Mouse (Mus musculus): Measurements from ENCODE around the gene Sec16b. TPM values are rescaled to one million over a fixed set of nuclear protein-coding genes. Genes with fewer than 3 reads are reported as not detected.

The Sec16b gene
- polyA plus RNA-seq, 1 experiment from 2014 or later: 0.63 TPM

GRCm38 (mm10) chr1:157518111-157518523, 11.6 kb downstream of the Sec16b start:
- Histone ChIP-seq H3K27me3 (ENCODE audit: poor library complexity, severe bottlenecking) (no peaks in the 10 kb centered on the region), H3K36me3 (replicated peaks) (no peaks in the 10 kb centered on the region), H3K27ac (no peak overlapping the region), H3K4me3 (no peak overlapping the region), H3K9me3 (no peaks in the 10 kb centered on the region), H3K4me1 (no peaks in the 10 kb centered on the region)
- 85% methylated on average over 4 of the region's 4 CpGs for WGBS
- no peak for DNase-seq (ENCODE audit: extremely low spot score, low spot score)

- H3K27ac ChIP-seq: no peak overlapping the region
- H3K36me3 ChIP-seq (replicated peaks): no peaks in the 10 kb centered on the region
- no peaks in the 10 kb centered on the region for H3K9me3 ChIP-seq
- no peak for DNase-seq (ENCODE audit: extremely low spot score, low spot score)
- WGBS: 89% methylated on average over 2 of the region's 2 CpGs
- H3K27me3 ChIP-seq (ENCODE audit: poor library complexity, severe bottlenecking): no peaks in the 10 kb centered on the region
- H3K4me3 ChIP-seq: no peak overlapping the region
- no peaks in the 10 kb centered on the region for H3K4me1 ChIP-seq
These were observed 12.9 kb downstream of the Sec16b start for GRCm38 (mm10) chr1:157519396-157519795.

DNA sequence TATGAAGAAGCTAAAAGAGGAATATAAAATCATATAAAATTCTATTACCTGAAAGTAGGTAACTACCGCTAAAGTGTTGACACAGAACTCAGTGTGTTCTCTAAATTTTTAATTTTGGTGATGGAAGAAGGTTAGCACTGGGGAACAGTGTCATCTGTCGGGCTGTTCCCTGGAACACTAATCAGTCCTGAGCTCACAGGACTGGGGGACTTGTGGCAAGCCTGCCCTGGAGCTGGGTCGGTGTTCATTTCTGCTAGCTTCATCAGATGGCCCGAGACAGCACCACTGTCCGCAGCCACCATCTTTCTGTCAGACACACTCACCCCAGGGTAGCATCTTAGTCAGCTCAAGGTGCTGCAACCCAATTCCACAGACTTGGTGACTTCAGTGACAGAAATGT, 15.8 kb downstream of the Sec16b start:
- no peak overlapping the region for H3K27ac ChIP-seq
- H3K4me1 ChIP-seq: no peaks in the 10 kb centered on the region
- no peaks in the 10 kb centered on the region for H3K9me3 ChIP-seq
- WGBS: 94% methylated on average over 5 of the region's 5 CpGs
- no peak for DNase-seq (ENCODE audit: extremely low spot score, low spot score)
- no peak overlapping the region for H3K4me3 ChIP-seq
- H3K27me3 ChIP-seq (ENCODE audit: poor library complexity, severe bottlenecking): no peaks in the 10 kb centered on the region
- no peaks in the 10 kb centered on the region for H3K36me3 ChIP-seq (replicated peaks)

GRCm38 (mm10) chr1:157524775-157525174, 18.2 kb downstream of the Sec16b start:
- no peak overlapping the region for H3K4me3 ChIP-seq
- no peaks in the 10 kb centered on the region for H3K9me3 ChIP-seq
- 93% methylated on average over 7 of the region's 7 CpGs for WGBS
- no peaks in the 10 kb centered on the region for H3K4me1 ChIP-seq
- H3K27ac ChIP-seq: no peak overlapping the region
- DNase-seq (ENCODE audit: extremely low spot score, low spot score): no peak
- no peaks in the 10 kb centered on the region for H3K36me3 ChIP-seq (replicated peaks)
- H3K27me3 ChIP-seq (ENCODE audit: poor library complexity, severe bottlenecking): no peaks in the 10 kb centered on the region

DNA sequence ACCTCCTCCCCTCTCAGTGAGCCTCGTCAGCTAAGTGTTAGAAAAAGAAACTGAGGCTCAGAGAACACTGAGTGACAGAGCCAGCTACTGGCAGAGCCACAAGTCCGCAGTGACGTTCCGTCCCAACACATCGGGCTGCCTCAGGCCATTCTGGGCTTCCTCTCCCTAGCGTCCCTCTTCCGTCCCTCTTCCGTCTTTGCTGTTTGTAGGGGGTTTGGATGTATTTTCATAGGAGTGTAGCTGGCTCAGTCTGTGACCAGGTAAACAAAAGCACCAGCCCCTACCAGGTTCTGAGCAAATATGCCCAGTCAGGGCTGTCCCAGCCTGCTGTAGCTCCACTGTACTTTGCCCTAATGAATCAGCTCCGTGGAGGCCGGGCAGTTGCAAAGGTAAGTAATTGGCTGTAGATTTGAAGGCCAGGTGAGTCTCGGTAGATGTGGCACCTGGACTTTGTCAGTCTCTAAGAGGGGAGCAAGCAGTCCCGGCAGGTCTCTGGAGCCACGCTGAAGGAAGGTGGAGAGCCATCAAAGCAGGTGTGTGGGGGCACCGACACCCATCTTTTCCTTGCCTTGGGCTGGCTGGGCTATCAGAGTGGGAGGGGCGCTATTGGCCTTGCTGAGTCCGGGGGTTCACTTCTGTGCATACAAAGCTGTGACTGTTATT, 19.3 kb downstream of the Sec16b start:
- Histone ChIP-seq H3K9me3 (no peaks in the 10 kb centered on the region), H3K36me3 (replicated peaks) (no peaks in the 10 kb centered on the region), H3K4me3 (no peak overlapping the region), H3K4me1 (no peaks in the 10 kb centered on the region), H3K27me3 (ENCODE audit: poor library complexity, severe bottlenecking) (no peaks in the 10 kb centered on the region), H3K27ac (no peak overlapping the region)
- 89% methylated on average over 16 of the region's 16 CpGs for WGBS
- no peak for DNase-seq (ENCODE audit: extremely low spot score, low spot score)

DNA sequence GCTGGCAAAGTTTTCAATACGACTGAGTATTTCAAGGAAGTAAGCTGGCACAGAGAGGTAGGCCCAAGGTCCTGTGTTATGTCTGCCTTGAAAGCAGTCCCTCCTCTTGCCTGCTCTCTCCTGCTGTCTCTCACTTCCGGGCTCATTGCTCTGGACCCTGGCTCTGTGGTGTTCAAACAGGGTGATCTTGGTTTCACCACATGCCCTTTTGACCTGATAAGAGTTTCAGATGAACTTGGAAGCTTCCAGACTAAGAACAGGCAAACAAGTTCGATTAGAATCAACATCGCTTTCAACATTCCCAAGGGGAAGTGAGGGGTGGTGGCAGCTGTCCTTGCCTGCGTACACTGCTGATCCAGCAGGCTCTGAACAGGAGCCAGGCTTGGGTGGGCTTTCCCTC, 20.1 kb downstream of the Sec16b start:
- no peaks in the 10 kb centered on the region for H3K36me3 ChIP-seq (replicated peaks)
- H3K9me3 ChIP-seq: no peaks in the 10 kb centered on the region
- WGBS: 79% methylated on average over 5 of the region's 5 CpGs
- no peak overlapping the region for H3K4me3 ChIP-seq
- DNase-seq (ENCODE audit: extremely low spot score, low spot score): no peak
- no peaks in the 10 kb centered on the region for H3K4me1 ChIP-seq
- no peaks in the 10 kb centered on the region for H3K27me3 ChIP-seq (ENCODE audit: poor library complexity, severe bottlenecking)
- no peak overlapping the region for H3K27ac ChIP-seq

GRCm38 (mm10) chr1:157532826-157533460, 26.4 kb downstream of the Sec16b start:
- Histone ChIP-seq H3K4me1 (peaks cover 13% of the 10 kb centered on the region), H3K36me3 (replicated peaks) (no peaks in the 10 kb centered on the region), H3K27ac (no peak overlapping the region), H3K27me3 (ENCODE audit: poor library complexity, severe bottlenecking) (peaks cover 18% of the 10 kb centered on the region; the same call in 1 of the 2 replicates), H3K9me3 (no peaks in the 10 kb centered on the region), H3K4me3 (no peak overlapping the region)
- 59% methylated on average over 8 of the region's 8 CpGs for WGBS
- no peak for DNase-seq (ENCODE audit: extremely low spot score, low spot score)

- Histone ChIP-seq H3K4me1 (peaks cover 13% of the 10 kb centered on the region), H3K4me3 (no peak overlapping the region), H3K9me3 (no peaks in the 10 kb centered on the region), H3K36me3 (replicated peaks) (no peaks in the 10 kb centered on the region), H3K27ac (no peak overlapping the region), H3K27me3 (ENCODE audit: poor library complexity, severe bottlenecking) (peaks cover 18% of the 10 kb centered on the region; the same call in 1 of the 2 replicates)
- WGBS: 96% methylated on average over 1 of the region's 1 CpGs
- DNase-seq (ENCODE audit: extremely low spot score, low spot score): no peak
These were observed 29.0 kb downstream of the Sec16b start for GRCm38 (mm10) chr1:157535571-157535970.

- Histone ChIP-seq H3K9me3 (no peaks in the 10 kb centered on the region), H3K4me1 (peaks cover 13% of the 10 kb centered on the region), H3K27ac (no peak overlapping the region), H3K27me3 (ENCODE audit: poor library complexity, severe bottlenecking) (peaks cover 18% of the 10 kb centered on the region; the same call in 1 of the 2 replicates), H3K36me3 (replicated peaks) (no peaks in the 10 kb centered on the region), H3K4me3 (no peak overlapping the region)
- 11% methylated on average over 6 of the region's 6 CpGs for WGBS
- DNase-seq (ENCODE audit: extremely low spot score, low spot score): peak; percentile 48
These were observed 29.9 kb downstream of the Sec16b start for GRCm38 (mm10) chr1:157536471-157536870.

DNA sequence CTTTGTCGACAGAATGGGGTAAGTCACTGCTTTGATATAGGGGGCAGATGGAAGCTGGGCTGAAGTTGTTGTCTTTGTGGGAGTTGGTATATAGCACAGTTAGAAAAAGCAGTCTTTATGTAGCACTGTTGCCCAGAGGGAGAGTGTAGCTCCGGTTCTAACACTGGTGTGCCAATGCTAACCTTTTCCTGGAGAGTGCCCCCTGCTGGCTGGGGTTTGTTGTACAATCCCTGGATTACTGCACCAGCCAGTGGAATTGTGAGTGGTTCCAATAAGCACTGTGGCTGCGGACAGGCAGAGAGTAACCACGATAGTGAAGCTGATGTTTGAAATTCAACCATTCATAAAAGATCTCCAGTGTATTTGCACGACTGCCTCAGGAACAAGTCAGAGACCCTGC, 31.1 kb downstream of the Sec16b start:
- Histone ChIP-seq H3K4me3 (no peak overlapping the region), H3K4me1 (peaks cover 12% of the 10 kb centered on the region), H3K27me3 (ENCODE audit: poor library complexity, severe bottlenecking) (peaks cover 18% of the 10 kb centered on the region; the same call in 1 of the 2 replicates), H3K27ac (no peak overlapping the region), H3K36me3 (replicated peaks) (no peaks in the 10 kb centered on the region), H3K9me3 (no peaks in the 10 kb centered on the region)
- no peak for DNase-seq (ENCODE audit: extremely low spot score, low spot score)
- WGBS: 85% methylated on average over 5 of the region's 5 CpGs

GRCm38 (mm10) chr1:157545056-157545455, 38.5 kb downstream of the Sec16b start:
- no peaks in the 10 kb centered on the region for H3K27me3 ChIP-seq (ENCODE audit: poor library complexity, severe bottlenecking)
- no peaks in the 10 kb centered on the region for H3K9me3 ChIP-seq
- H3K4me1 ChIP-seq: no peaks in the 10 kb centered on the region
- no peak overlapping the region for H3K4me3 ChIP-seq
- WGBS: 96% methylated on average over 8 of the region's 8 CpGs
- DNase-seq (ENCODE audit: extremely low spot score, low spot score): no peak
- no peak overlapping the region for H3K27ac ChIP-seq
- H3K36me3 ChIP-seq (replicated peaks): no peaks in the 10 kb centered on the region

GRCm38 (mm10) chr1:157547658-157548057, 41.1 kb downstream of the Sec16b start:
- 83% methylated on average over 5 of the region's 5 CpGs for WGBS
- DNase-seq (ENCODE audit: extremely low spot score, low spot score): no peak
- no peaks in the 10 kb centered on the region for H3K27me3 ChIP-seq (ENCODE audit: poor library complexity, severe bottlenecking)
- H3K9me3 ChIP-seq: no peaks in the 10 kb centered on the region
- H3K4me1 ChIP-seq: no peaks in the 10 kb centered on the region
- no peak overlapping the region for H3K27ac ChIP-seq
- H3K36me3 ChIP-seq (replicated peaks): no peaks in the 10 kb centered on the region
- no peak overlapping the region for H3K4me3 ChIP-seq

- no peak for DNase-seq (ENCODE audit: extremely low spot score, low spot score)
- no peak overlapping the region for H3K27ac ChIP-seq
- H3K27me3 ChIP-seq (ENCODE audit: poor library complexity, severe bottlenecking): peaks cover 14% of the 10 kb centered on the region
- H3K4me3 ChIP-seq: no peak overlapping the region
- WGBS: 72% methylated on average over 3 of the region's 3 CpGs
- no peaks in the 10 kb centered on the region for H3K9me3 ChIP-seq
- peaks cover 5% of the 10 kb centered on the region for H3K4me1 ChIP-seq
- no peaks in the 10 kb centered on the region for H3K36me3 ChIP-seq (replicated peaks)
These were observed 43.2 kb downstream of the Sec16b start for GRCm38 (mm10) chr1:157549721-157550120.
